In genomic region chr2:171586217-171586852, GRCm38 (mm10) we compare ENCODE assay signal across 11 mouse cellular contexts.
DNase-seq lines count a peak whose midpoint lies in the region.
"Had no signal": no experiment of that assay in that cellular context is flagged by ENCODE, and none has a peak within 500 bp of the region (broad histone marks: within the 10 kb centered on the region; RNA-seq: fewer than 3 reads in every experiment).

No protein-coding gene starts in this region.

- peak; percentile 10 for DNase-seq in adrenal gland, adult 8-10 months
- no peak for DNase-seq in adrenal gland, adult 18-20 months (ENCODE audit: low spot score in 2 of 2)
- DNase-seq in left cerebral cortex, adult 11 months (ENCODE audit: low spot score), result peak; percentile 9
- DNase-seq in left cerebral cortex, postnatal 4 days, result no peak
- peak; percentile 26 to 56 for DNase-seq in frontal cortex, postnatal 36 days (ENCODE audit: low spot score in 2 of 2)
- peak; percentile 54 to 55 for DNase-seq in left cerebral cortex, postnatal 14 days (ENCODE audit: low spot score in 2 of 2)
- DNase-seq in gastrocnemius, postnatal 36 days, result no peak
- DNase-seq in cerebellum, adult 9-11 months, result no peak
- DNase-seq: cerebellum, adult 11-12 months; embryo, embryonic 11 days; gastrocnemius, postnatal 10 days had no signal

- intact Hi-C loops in left cerebral cortex, postnatal 4 days (cut with DNase I), result no loop called here
- intact Hi-C loops in left cerebral cortex, postnatal 14 days (cut with DNase I), result loop anchor here (10.0 kb wide), 1 partner anchor 128 kb away; no protein-coding TSS in a partner anchor
- intact Hi-C loops in gastrocnemius, postnatal 36 days (cut with DNase I), result no loop called here

Comparison
In these comparisons a context has a peak if more than half of its experiments do, and no peak if none do; other contexts are left out.
1. DNase-seq: peak in adrenal gland, adult 8-10 months (single experiment), left cerebral cortex, adult 11 months (single experiment), frontal cortex, postnatal 36 days (2 of 2) and left cerebral cortex, postnatal 14 days (2 of 2); none in adrenal gland, adult 18-20 months (0 of 2), left cerebral cortex, postnatal 4 days (single experiment), gastrocnemius, postnatal 36 days (0 of 2) and cerebellum, adult 9-11 months (single experiment).